In the genomic region with DNA sequence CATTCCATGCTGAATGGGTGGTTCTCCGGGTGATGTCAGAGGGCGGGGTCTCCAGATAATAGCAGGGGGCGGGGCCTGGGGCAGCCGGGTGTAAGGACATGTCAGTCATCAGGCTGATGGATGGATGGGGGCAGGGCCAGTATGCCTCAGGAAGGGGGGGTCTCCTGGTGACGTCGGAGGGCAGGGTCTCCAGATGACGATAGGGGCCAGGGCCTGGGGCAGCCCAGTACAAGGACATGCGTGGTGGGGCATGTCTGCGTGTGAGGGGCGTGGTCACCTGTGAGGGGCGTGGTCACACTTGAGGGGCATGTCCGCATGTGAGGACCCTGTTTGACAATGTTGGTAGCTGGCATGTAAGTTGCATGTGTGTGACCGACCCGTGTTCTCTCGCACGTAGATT, we compare ENCODE assay signal across 19 mouse cellular contexts. TPM values are rescaled to one million over a fixed set of nuclear protein-coding genes. Genes with fewer than 3 reads are reported as not detected.
DNase-seq lines count a peak whose midpoint lies in the region; ATAC-seq and TF ChIP-seq lines count a peak whose summit lies in the region.
"Had no signal": no experiment of that assay in that cellular context is flagged by ENCODE, and none has a peak within 500 bp of the region (broad histone marks: within the 10 kb centered on the region; RNA-seq: fewer than 3 reads in every experiment).

No protein-coding gene starts in this region.

- H3K9me3 ChIP-seq in heart, embryonic 11.5 days (replicated peaks; ENCODE audit: control insufficient read depth, low read length), result peaks cover 19% of the 10 kb centered on the region
- no peaks in the 10 kb centered on the region for H3K9me3 ChIP-seq in limb, embryonic 11.5 days (ENCODE audit: control insufficient read depth, low read length)
- 0 out of 2 replicates have a peak, but pooled peaks cover 12% of the 10 kb centered on the region for H3K9me3 ChIP-seq in limb, embryonic 10.5 days (replicated peaks)
- H3K9me3 ChIP-seq in neural tube, embryonic 12.5 days, result peaks cover 25% of the 10 kb centered on the region
- 0 out of 2 replicates have a peak, but pooled peaks cover 3% of the 10 kb centered on the region for H3K9me3 ChIP-seq in neural tube, embryonic 15.5 days (replicated peaks)
- H3K9me3 ChIP-seq in forebrain, postnatal 0 days (ENCODE audit: low read length), result 0 out of 2 replicates have a peak, but pooled peaks cover 5% of the 10 kb centered on the region

- ATAC-seq in heart, embryonic 11.5 days (replicated peaks; ENCODE audit: insufficient number of reproducible peaks, low FRiP score, low TSS enrichment), result peak; percentile 22; the same call in 1 of the 2 replicates
- peak; percentile 21; the same call in 1 of the 2 replicates for ATAC-seq in limb, embryonic 11.5 days (ENCODE audit: insufficient number of reproducible peaks, low FRiP score, low TSS enrichment, low read depth)
- 0 out of 2 replicates have a peak, but pooled peaks have one; percentile 33 for ATAC-seq in neural tube, embryonic 12.5 days (ENCODE audit: low FRiP score, low read depth)
- ATAC-seq in neural tube, embryonic 15.5 days (ENCODE audit: low FRiP score), result no peak
- ATAC-seq in inflammation-experienced regulatory T-cells, adult 6 months, result no peak
- no peak for ATAC-seq in forebrain, postnatal 0 days
- ATAC-seq: forebrain, embryonic 16.5 days had no signal

- WGBS in heart, embryonic 11.5 days (ENCODE audit: insufficient replicate concordance), result 87% methylated on average over 16 of the region's 16 CpGs
- WGBS in limb, embryonic 11.5 days, result 94% methylated on average over 16 of the region's 16 CpGs
- 95% methylated on average over 16 of the region's 16 CpGs for WGBS in limb, embryonic 10.5 days
- WGBS in neural tube, embryonic 12.5 days, result 96% methylated on average over 16 of the region's 16 CpGs
- WGBS in neural tube, embryonic 15.5 days, result 97% methylated on average over 16 of the region's 16 CpGs
- WGBS in forebrain, postnatal 0 days, result 97% methylated on average over 16 of the region's 16 CpGs

- no peak overlapping the region for H3K4me2 ChIP-seq in heart, embryonic 11.5 days
- H3K4me2 ChIP-seq in limb, embryonic 11.5 days (ENCODE audit: low read depth, severe bottlenecking), result no peak overlapping the region
- H3K4me2 ChIP-seq in neural tube, embryonic 12.5 days (replicated peaks), result no peak overlapping the region
- no peak overlapping the region for H3K4me2 ChIP-seq in neural tube, embryonic 15.5 days
- H3K4me2 ChIP-seq in forebrain, postnatal 0 days (ENCODE audit: low read depth), result no peak overlapping the region
- H3K4me2 ChIP-seq: embryonic facial prominence, embryonic 12.5 days; lung, embryonic 14.5 days had no signal

- no peak for TF ChIP-seq CTCF in forebrain, postnatal 0 days (IDR thresholded peaks at IDR 0.05; ENCODE audit: low read depth)

- no peaks in the 10 kb centered on the region for H3K36me3 ChIP-seq in heart, embryonic 11.5 days (ENCODE audit: control insufficient read depth, insufficient read depth, low read length)
- H3K36me3 ChIP-seq in limb, embryonic 11.5 days (ENCODE audit: control insufficient read depth, insufficient read depth, low read length), result no peaks in the 10 kb centered on the region
- H3K36me3 ChIP-seq in limb, embryonic 10.5 days, result no peaks in the 10 kb centered on the region
- no peaks in the 10 kb centered on the region for H3K36me3 ChIP-seq in neural tube, embryonic 12.5 days
- no peaks in the 10 kb centered on the region for H3K36me3 ChIP-seq in neural tube, embryonic 15.5 days
- H3K36me3 ChIP-seq in forebrain, postnatal 0 days (ENCODE audit: insufficient read depth), result no peaks in the 10 kb centered on the region
- H3K36me3 ChIP-seq: embryonic facial prominence, embryonic 12.5 days had no signal

- no peak overlapping the region for H3K27ac ChIP-seq in heart, embryonic 11.5 days (ENCODE audit: low read depth, low read length)
- no peak overlapping the region for H3K27ac ChIP-seq in limb, embryonic 11.5 days (replicated peaks; ENCODE audit: low read depth, low read length)
- H3K27ac ChIP-seq in limb, embryonic 10.5 days, result no peak overlapping the region
- H3K27ac ChIP-seq in neural tube, embryonic 12.5 days, result no peak overlapping the region
- no peak overlapping the region for H3K27ac ChIP-seq in neural tube, embryonic 15.5 days (replicated peaks)
- H3K27ac ChIP-seq in forebrain, postnatal 0 days (ENCODE audit: low read depth, low read length), result no peak overlapping the region
- H3K27ac ChIP-seq: embryonic facial prominence, embryonic 12.5 days had no signal

- DNase-seq in heart, adult 8-10 months (ENCODE audit: low spot score), result no peak
- no peak for DNase-seq in limb, embryonic 11.5 days (ENCODE audit: low spot score)
- no peak for DNase-seq in limb, embryonic 10.5 days (ENCODE audit: low spot score)
- DNase-seq in forebrain, postnatal 0 days, result no peak
- DNase-seq: adrenal gland, postnatal 36 days; cerebellum, postnatal 25 days; gastrocnemius, postnatal 14 days; heart, postnatal 36 days; kidney, adult 8-10 months; left cerebral cortex, postnatal 4 days; lung, embryonic 14.5 days; right cerebral cortex, postnatal 14 days had no signal

- H3K4me1 ChIP-seq in heart, embryonic 11.5 days (ENCODE audit: control insufficient read depth, insufficient read depth, low read length), result no peaks in the 10 kb centered on the region
- no peaks in the 10 kb centered on the region for H3K4me1 ChIP-seq in limb, embryonic 11.5 days (ENCODE audit: control insufficient read depth, insufficient read depth, low read length)
- no peaks in the 10 kb centered on the region for H3K4me1 ChIP-seq in limb, embryonic 10.5 days
- H3K4me1 ChIP-seq in neural tube, embryonic 12.5 days, result no peaks in the 10 kb centered on the region
- H3K4me1 ChIP-seq in neural tube, embryonic 15.5 days, result no peaks in the 10 kb centered on the region
- H3K4me1 ChIP-seq in forebrain, postnatal 0 days (ENCODE audit: insufficient read depth), result no peaks in the 10 kb centered on the region
- H3K4me1 ChIP-seq: embryonic facial prominence, embryonic 12.5 days had no signal

- no peak overlapping the region for H3K4me3 ChIP-seq in heart, embryonic 11.5 days (ENCODE audit: low read depth, low read length)
- no peak overlapping the region for H3K4me3 ChIP-seq in limb, embryonic 11.5 days (ENCODE audit: low read depth, low read length)
- H3K4me3 ChIP-seq in limb, embryonic 10.5 days, result no peak overlapping the region
- no peak overlapping the region for H3K4me3 ChIP-seq in neural tube, embryonic 12.5 days
- H3K4me3 ChIP-seq in neural tube, embryonic 15.5 days (replicated peaks), result no peak overlapping the region
- H3K4me3 ChIP-seq in forebrain, postnatal 0 days (ENCODE audit: low read depth, low read length), result no peak overlapping the region
- H3K4me3 ChIP-seq: embryonic facial prominence, embryonic 12.5 days had no signal

- H3K27me3 ChIP-seq in heart, embryonic 11.5 days (ENCODE audit: control insufficient read depth, insufficient read depth, low read length), result no peaks in the 10 kb centered on the region
- H3K27me3 ChIP-seq in limb, embryonic 11.5 days (ENCODE audit: control insufficient read depth, insufficient read depth, low read length), result no peaks in the 10 kb centered on the region
- H3K27me3 ChIP-seq in limb, embryonic 10.5 days (ENCODE audit: low read depth, poor library complexity, severe bottlenecking), result no peaks in the 10 kb centered on the region
- no peaks in the 10 kb centered on the region for H3K27me3 ChIP-seq in neural tube, embryonic 12.5 days (replicated peaks)
- no peaks in the 10 kb centered on the region for H3K27me3 ChIP-seq in neural tube, embryonic 15.5 days (replicated peaks)
- no peaks in the 10 kb centered on the region for H3K27me3 ChIP-seq in forebrain, postnatal 0 days (ENCODE audit: insufficient read depth, low read length)
- H3K27me3 ChIP-seq: embryonic facial prominence, embryonic 12.5 days had no signal

- no peak overlapping the region for H3K9ac ChIP-seq in heart, embryonic 11.5 days (ENCODE audit: low read depth, low read length)
- no peak overlapping the region for H3K9ac ChIP-seq in limb, embryonic 11.5 days (ENCODE audit: low read length)
- no peak overlapping the region for H3K9ac ChIP-seq in neural tube, embryonic 12.5 days
- H3K9ac ChIP-seq in neural tube, embryonic 15.5 days (replicated peaks), result no peak overlapping the region
- H3K9ac ChIP-seq in forebrain, postnatal 0 days, result no peak overlapping the region
- H3K9ac ChIP-seq: embryonic facial prominence, embryonic 12.5 days; lung, embryonic 14.5 days had no signal

RNA-seq across cellular contexts. Expression of gene Vmn2r89, which starts 17.1 kb away (rescaled TPM):
- polyA plus RNA-seq in heart, embryonic 11.5 days (2014; fragmentation: Nextera tagmentation; extraction: Ambion mirVana), result not detected in 2 replicates
- total RNA-seq in heart, adult 8-10 months (2022), result not detected
- not detected in 2 replicates for polyA plus RNA-seq in limb, embryonic 11.5 days (2014; fragmentation: Nextera tagmentation; extraction: Ambion mirVana)
- polyA plus RNA-seq in limb, embryonic 10.5 days (2016; fragmentation: Nextera tagmentation; extraction: Ambion mirVana), result not detected in 2 replicates
- polyA plus RNA-seq in neural tube, embryonic 12.5 days (2016; fragmentation: Nextera tagmentation; extraction: Ambion mirVana), result not detected in 2 replicates
- polyA plus RNA-seq in neural tube, embryonic 15.5 days (2015; fragmentation: Nextera tagmentation; extraction: Ambion mirVana), result not detected in 2 replicates
- under 1 TPM in 1 of 3 experiments, not detected in 2; 0.11 TPM for polyA plus RNA-seq in inflammation-experienced regulatory T-cells, adult 6 months (2017; shearing (Covaris generic))
- total RNA-seq in forebrain, postnatal 0 days (2014; rRNA removed), result not detected in 2 replicates
- polyA plus RNA-seq in forebrain, postnatal 0 days (2015; fragmentation: Nextera tagmentation; extraction: Ambion mirVana), result not detected in 2 replicates
- total RNA-seq: adrenal gland, postnatal 36 days; gastrocnemius, postnatal 14 days; heart, postnatal 36 days; layer of hippocampus, postnatal 10 days; left cerebral cortex, postnatal 4 days had no signal
- polyA plus RNA-seq: embryonic facial prominence, embryonic 12.5 days; forebrain, embryonic 16.5 days; lung, embryonic 14.5 days had no signal

RNA-seq across cellular contexts. Expression of gene Vmn2r88, which starts 23.9 kb away (rescaled TPM):
- polyA plus RNA-seq in heart, embryonic 11.5 days (2014; fragmentation: Nextera tagmentation; extraction: Ambion mirVana), result not detected in 2 replicates
- not detected for total RNA-seq in heart, adult 8-10 months (2022)
- not detected in 2 replicates for polyA plus RNA-seq in limb, embryonic 11.5 days (2014; fragmentation: Nextera tagmentation; extraction: Ambion mirVana)
- polyA plus RNA-seq in limb, embryonic 10.5 days (2016; fragmentation: Nextera tagmentation; extraction: Ambion mirVana), result not detected in 2 replicates
- polyA plus RNA-seq in neural tube, embryonic 12.5 days (2016; fragmentation: Nextera tagmentation; extraction: Ambion mirVana), result not detected in 2 replicates
- polyA plus RNA-seq in neural tube, embryonic 15.5 days (2015; fragmentation: Nextera tagmentation; extraction: Ambion mirVana), result not detected in 2 replicates
- not detected for polyA plus RNA-seq in inflammation-experienced regulatory T-cells, adult 6 months (2017; shearing (Covaris generic))
- not detected in 2 replicates for total RNA-seq in forebrain, postnatal 0 days (2014; rRNA removed)
- not detected in 2 replicates for polyA plus RNA-seq in forebrain, postnatal 0 days (2015; fragmentation: Nextera tagmentation; extraction: Ambion mirVana)
- total RNA-seq: adrenal gland, postnatal 36 days; gastrocnemius, postnatal 14 days; heart, postnatal 36 days; layer of hippocampus, postnatal 10 days; left cerebral cortex, postnatal 4 days had no signal
- polyA plus RNA-seq: embryonic facial prominence, embryonic 12.5 days; forebrain, embryonic 16.5 days; lung, embryonic 14.5 days had no signal

Comparison
In these comparisons a context has a peak if more than half of its experiments do, and no peak if none do; other contexts are left out.
1. ATAC-seq: peak in heart, embryonic 11.5 days (single experiment), limb, embryonic 11.5 days (single experiment) and neural tube, embryonic 12.5 days (single experiment); none in neural tube, embryonic 15.5 days (single experiment), inflammation-experienced regulatory T-cells, adult 6 months (single experiment) and forebrain, postnatal 0 days (single experiment).